Mouse (Mus musculus) MEL (cell line): ENCODE data around the gene Pdcd2l. TPM values are rescaled to one million over a fixed set of nuclear protein-coding genes. Genes with fewer than 3 reads are reported as not detected.

Experiments
- DNase-seq: peaks from one replicate; pipeline ENCODE4 v3.0.0; 2011; ENCODE audit warnings: low read depth, low spot score
- H3K27ac ChIP-seq: 2 replicates; pipeline ENCODE4 v1.5.1; 2012; ENCODE audit warnings: low read depth, mild to moderate bottlenecking, control low read depth, low read length, moderate library complexity; ENCODE audit not compliant: control insufficient read depth
- H3K27me3 ChIP-seq, 2 experiments: fragments of 150-350 bp in 1 of 2; sonication (generic) in 1 of 2; 2 replicates each; pipeline ENCODE4 v1.6.1; 2012; ENCODE audit warnings: low read length in 2 of 2, mild to moderate bottlenecking in 2 of 2, improper control_type of control experiment in 1 of 2, moderate library complexity in 1 of 2; ENCODE audit not compliant: insufficient read depth in 2 of 2, control insufficient read depth in 1 of 2
- H3K36me3 ChIP-seq, 2 experiments: 2 replicates each; pipeline ENCODE4 v1.6.1; 2012 to 2014; ENCODE audit warnings: low read length in 2 of 2, improper control_type of control experiment in 1 of 2, inconsistent platforms in 1 of 2, mild to moderate bottlenecking in 1 of 2; ENCODE audit not compliant: insufficient read depth in 2 of 2, control insufficient read depth in 1 of 2
- H3K4me1 ChIP-seq, 2 experiments: fragments of 150-350 bp in 1 of 2; sonication (generic) in 1 of 2; 2 replicates each; pipeline ENCODE4 v1.6.1; 2012; ENCODE audit warnings: low read length in 2 of 2, improper control_type of control experiment in 1 of 2, mild to moderate bottlenecking in 1 of 2; ENCODE audit not compliant: insufficient read depth in 2 of 2, control insufficient read depth in 1 of 2
- H3K4me3 ChIP-seq, 2 experiments: fragments of 150-350 bp in 1 of 2; sonication (generic) in 1 of 2; 2 replicates each; pipeline ENCODE4 v1.5.1; 2012; ENCODE audit warnings: low read depth in 2 of 2, low read length in 2 of 2, mild to moderate bottlenecking in 2 of 2, moderate library complexity in 2 of 2, control low read depth in 1 of 2, improper control_type of control experiment in 1 of 2; ENCODE audit not compliant: control insufficient read depth in 1 of 2, insufficient read depth in 1 of 2
- H3K79me2 ChIP-seq: 2 replicates; pipeline ENCODE4 v1.6.1; 2012; ENCODE audit warnings: mild to moderate bottlenecking, low read length, moderate library complexity; ENCODE audit not compliant: control insufficient read depth, poor library complexity, insufficient read depth
- H3K9ac ChIP-seq: 2 replicates; pipeline ENCODE4 v1.6.1; 2012; ENCODE audit warnings: low read depth, mild to moderate bottlenecking, control low read depth, low read length, moderate library complexity; ENCODE audit not compliant: control insufficient read depth, poor library complexity, severe bottlenecking
- H3K9me3 ChIP-seq: fragments of 150-350 bp; sonication (generic); replicated peaks from 2 replicates; pipeline ENCODE4 v1.6.1; 2012; ENCODE audit warnings: mild to moderate bottlenecking, low read length, improper control_type of control experiment, moderate library complexity; ENCODE audit not compliant: insufficient read depth
- BHLHE40 ChIP-seq: IDR thresholded peaks from 2 replicates; pipeline ENCODE4 v1.6.1; 2012; ENCODE audit warnings: low read depth, mild to moderate bottlenecking, inconsistent platforms, low read length, improper control_type of control experiment, borderline replicate concordance
- CHD1 ChIP-seq: IDR thresholded peaks from 2 replicates; pipeline ENCODE4 v1.6.1; 2012; ENCODE audit warnings: low read depth, mild to moderate bottlenecking, inconsistent platforms, low read length, improper control_type of control experiment
- CHD2 ChIP-seq: IDR thresholded peaks from 2 replicates; pipeline ENCODE4 v1.6.1; 2011; ENCODE audit warnings: low read length, improper control_type of control experiment
- E2F4 ChIP-seq: IDR thresholded peaks from 2 replicates; pipeline ENCODE4 v1.6.1; 2011; ENCODE audit warnings: low read depth, low read length, improper control_type of control experiment, borderline replicate concordance
- ELF1 ChIP-seq: IDR thresholded peaks from 2 replicates; pipeline ENCODE4 v1.6.1; 2014; ENCODE audit warnings: low read depth, mild to moderate bottlenecking, inconsistent platforms, low read length, improper control_type of control experiment, moderate library complexity
- EP300 ChIP-seq, 2 experiments: IDR thresholded peaks; 2 replicates each; pipeline ENCODE4 v1.6.1; 2011; ENCODE audit warnings: improper control_type of control experiment in 2 of 2, low read length in 2 of 2, low read depth in 1 of 2, mild to moderate bottlenecking in 1 of 2
- ETS1 ChIP-seq: IDR thresholded peaks from 2 replicates; pipeline ENCODE4 v1.6.1; 2012; ENCODE audit warnings: low read depth, mild to moderate bottlenecking, inconsistent platforms, low read length, improper control_type of control experiment, moderate library complexity
- GABPA ChIP-seq: IDR thresholded peaks from 2 replicates; pipeline ENCODE4 v1.6.1; 2012; ENCODE audit warnings: low read depth, mild to moderate bottlenecking, inconsistent platforms, low read length, improper control_type of control experiment, moderate library complexity
- GATA1 ChIP-seq: IDR thresholded peaks from 2 replicates; pipeline ENCODE4 v1.6.1; 2011; ENCODE audit warnings: low read depth, low read length, improper control_type of control experiment
- HCFC1 ChIP-seq: IDR thresholded peaks from 2 replicates; pipeline ENCODE4 v1.6.1; 2012; ENCODE audit warnings: low read depth, mild to moderate bottlenecking, inconsistent platforms, low read length, improper control_type of control experiment, moderate library complexity
- JUND ChIP-seq: IDR thresholded peaks from 2 replicates; pipeline ENCODE4 v1.6.1; 2011; ENCODE audit warnings: low read depth, mild to moderate bottlenecking, improper control_type of control experiment, low read length
- KAT2A ChIP-seq: conservative IDR thresholded peaks from 2 replicates; pipeline ENCODE4 v1.6.1; 2012; ENCODE audit warnings: low read depth, low read length, improper control_type of control experiment, inconsistent platforms
- MAFK ChIP-seq: IDR thresholded peaks from 2 replicates; pipeline ENCODE4 v1.6.1; 2011; ENCODE audit warnings: low read depth, mild to moderate bottlenecking, low read length, improper control_type of control experiment, borderline replicate concordance
- MAX ChIP-seq: IDR thresholded peaks from 2 replicates; pipeline ENCODE4 v1.6.1; 2011; ENCODE audit warnings: low read length, improper control_type of control experiment
- MAZ ChIP-seq: IDR thresholded peaks from 2 replicates; pipeline ENCODE4 v1.6.1; 2012; ENCODE audit warnings: low read depth, mild to moderate bottlenecking, inconsistent platforms, low read length, improper control_type of control experiment
- MXI1 ChIP-seq: IDR thresholded peaks from 2 replicates; pipeline ENCODE4 v1.6.1; 2011; ENCODE audit warnings: mild to moderate bottlenecking, low read depth, low read length, improper control_type of control experiment
- MYB ChIP-seq: IDR thresholded peaks from 2 replicates; pipeline ENCODE4 v1.6.1; 2011; ENCODE audit warnings: mild to moderate bottlenecking, low read depth, low read length, improper control_type of control experiment
- MYC ChIP-seq: IDR thresholded peaks from 2 replicates; pipeline ENCODE4 v1.6.1; 2011; ENCODE audit warnings: low read depth, mild to moderate bottlenecking, low read length, improper control_type of control experiment, moderate library complexity
- NELFE ChIP-seq: IDR thresholded peaks from 2 replicates; pipeline ENCODE4 v1.6.1; 2011; ENCODE audit warnings: low read depth, low read length, improper control_type of control experiment
- NRF1 ChIP-seq: IDR thresholded peaks from 2 replicates; pipeline ENCODE4 v1.6.1; 2014; ENCODE audit warnings: low read depth, mild to moderate bottlenecking, inconsistent platforms, low read length, improper control_type of control experiment, moderate library complexity; ENCODE audit not compliant: poor library complexity, insufficient read depth, severe bottlenecking
- POLR2A ChIP-seq, 2 experiments: IDR thresholded peaks; 2 replicates each; pipeline ENCODE4 v1.6.1; 2011 to 2012; ENCODE audit warnings: low read length in 2 of 2, mild to moderate bottlenecking in 2 of 2, control low read depth in 1 of 2, improper control_type of control experiment in 1 of 2, low read depth in 1 of 2, moderate library complexity in 1 of 2; ENCODE audit not compliant: control insufficient read depth in 1 of 2, insufficient read depth in 1 of 2, poor library complexity in 1 of 2
- POLR2AphosphoS2 ChIP-seq: IDR thresholded peaks from 2 replicates; pipeline ENCODE4 v1.6.1; 2011; ENCODE audit warnings: low read length, improper control_type of control experiment
- POLR2AphosphoS5 ChIP-seq: IDR thresholded peaks from 2 replicates; pipeline ENCODE4 v1.6.1; 2012; ENCODE audit warnings: low read depth, borderline replicate concordance, mild to moderate bottlenecking, inconsistent platforms, low read length, moderate library complexity, mixed read lengths
- RAD21 ChIP-seq: IDR thresholded peaks from 2 replicates; pipeline ENCODE4 v1.6.1; 2011; ENCODE audit warnings: mild to moderate bottlenecking, low read depth, low read length, improper control_type of control experiment
- SIN3A ChIP-seq: IDR thresholded peaks from 2 replicates; pipeline ENCODE4 v1.6.1; 2012; ENCODE audit warnings: low read length, improper control_type of control experiment, inconsistent platforms
- SMC3 ChIP-seq: IDR thresholded peaks from 2 replicates; pipeline ENCODE4 v1.6.1; 2011; ENCODE audit warnings: low read depth, low read length, improper control_type of control experiment
- TAL1 ChIP-seq: IDR thresholded peaks from 2 replicates; pipeline ENCODE4 v1.6.1; 2012; ENCODE audit warnings: mild to moderate bottlenecking, inconsistent platforms, low read length, moderate library complexity, mixed read lengths
- TBP ChIP-seq: IDR thresholded peaks from 2 replicates; pipeline ENCODE4 v1.8.0; 2011; ENCODE audit warnings: low read depth, low read length, improper control_type of control experiment
- TCF12 ChIP-seq: IDR thresholded peaks from 2 replicates; pipeline ENCODE4 v1.6.1; 2014; ENCODE audit warnings: low read depth, mild to moderate bottlenecking, inconsistent platforms, low read length, improper control_type of control experiment, moderate library complexity
- UBTF ChIP-seq: IDR thresholded peaks from 2 replicates; pipeline ENCODE4 v1.6.1; 2012; ENCODE audit warnings: low read depth, mild to moderate bottlenecking, inconsistent platforms, low read length, improper control_type of control experiment, moderate library complexity, borderline replicate concordance; ENCODE audit not compliant: insufficient read depth
- USF1 ChIP-seq: IDR thresholded peaks from 2 replicates; pipeline ENCODE4 v1.6.1; 2014; ENCODE audit warnings: low read depth, mild to moderate bottlenecking, inconsistent platforms, low read length, improper control_type of control experiment, moderate library complexity
- USF2 ChIP-seq, 2 experiments: IDR thresholded peaks; 2 replicates each; pipeline ENCODE4 v1.6.1; 2011 to 2012; ENCODE audit warnings: improper control_type of control experiment in 2 of 2, low read length in 2 of 2, borderline replicate concordance in 1 of 2, inconsistent platforms in 1 of 2, low read depth in 1 of 2, mild to moderate bottlenecking in 1 of 2; ENCODE audit not compliant: insufficient read depth in 1 of 2
- ZC3H11A ChIP-seq: IDR thresholded peaks from 2 replicates; pipeline ENCODE4 v1.6.1; 2012; ENCODE audit warnings: low read depth, mild to moderate bottlenecking, inconsistent platforms, low read length, improper control_type of control experiment
- ZKSCAN1 ChIP-seq: IDR thresholded peaks from 2 replicates; pipeline ENCODE4 v1.6.1; 2012; ENCODE audit warnings: low read depth, mild to moderate bottlenecking, inconsistent platforms, low read length, improper control_type of control experiment, moderate library complexity
- ZMIZ1 ChIP-seq: IDR thresholded peaks from 2 replicates; pipeline ENCODE4 v1.6.1; 2012; ENCODE audit warnings: low read depth, mild to moderate bottlenecking, inconsistent platforms, low read length, improper control_type of control experiment, moderate library complexity
- ZNF384 ChIP-seq: IDR thresholded peaks from 2 replicates; pipeline ENCODE4 v1.6.1; 2012; ENCODE audit warnings: low read depth, mild to moderate bottlenecking, inconsistent platforms, low read length, improper control_type of control experiment
- polyA plus RNA-seq, 2 experiments: library from polyadenylated mRNA; stranded (reverse) in 1 of 2; unstranded in 1 of 2; fragments of >175 nt in 1 of 2; fragments of >200 nt in 1 of 2; gene quantifications; 2 replicates each; pipeline versions ENCODE4 v1.2.1 to v1.2.4; 2012; ENCODE audit warnings: low replicate concordance in 2 of 2, low read depth in 1 of 2; ENCODE audit not compliant: insufficient read length in 2 of 2, insufficient read depth in 1 of 2, missing spikeins in 1 of 2
- total RNA-seq: library from RNA; depleted of rRNA; stranded (reverse); fragments of 300-350 nt; gene quantifications from 2 replicates; pipeline ENCODE4 v1.2.3, GENCODE M21; 2012

Pdcd2l gene
- total and polyA plus RNA-seq, 3 experiments = 25.7 to 26.6 TPM; not detected in 1

- peak; percentile 100 for DNase-seq
- Histone ChIP-seq H3K9me3 (no peaks in the 10 kb centered on the region), H3K27me3 (no peaks in the 10 kb centered on the region), H3K79me2 (peaks cover 10% of the 10 kb centered on the region), H3K27ac (peak overlapping the region; percentile 87), H3K4me3 (peak overlapping the region; percentile 71 to 76), H3K4me1 (peaks cover 0 to 4% of the 10 kb centered on the region in 2 experiments; a peak in 2 of 4 replicates), H3K9ac (peak overlapping the region; percentile 85), H3K36me3 (peaks cover 0 to 5% of the 10 kb centered on the region in 2 experiments; a peak in 1 of 4 replicates)
- TF ChIP-seq E2F4 (no peak), NRF1 (peak; percentile 91), MYC (peak; percentile 91), MAFK (peak; percentile 72), GATA1 (no peak), USF1 (peak; percentile 62), GABPA (peak; percentile 93), UBTF (no peak), CHD2 (peak; percentile 35; the same call in 1 of the 2 replicates), SMC3 (no peak), ELF1 (peak; percentile 61; the same call in 1 of the 2 replicates), MXI1 (peak; percentile 92), MYB (no peak), EP300 (IDR thresholded peaks at IDR 0.05; ENCODE audit: low read depth in 1 of 2, low read length in 2 of 2) (peak in 1 of 2 experiments; percentile 62; a peak in 2 of 4 replicates), USF2 (IDR thresholded peaks at IDR 0.05; ENCODE audit: borderline replicate concordance in 1 of 2, insufficient read depth in 1 of 2, low read depth in 1 of 2, low read length in 2 of 2) (no peak), POLR2A (IDR thresholded peaks at IDR 0.05; ENCODE audit: control insufficient read depth in 1 of 2, insufficient read depth in 1 of 2, low read depth in 1 of 2, low read length in 2 of 2, poor library complexity in 1 of 2) (peak; percentile 58 to 87), POLR2AphosphoS5 (peak; percentile 27; the same call in 1 of the 2 replicates), ZKSCAN1 (no peak), ZC3H11A (no peak), RAD21 (no peak), ZNF384 (no peak), ETS1 (peak; percentile 74), MAZ (peak; percentile 63; the same call in 1 of the 2 replicates), TAL1 (no peak), NELFE (peak; percentile 78), MAX (peak; percentile 95), KAT2A (no peak), SIN3A (peak; percentile 83), TCF12 (peak; percentile 62), ZMIZ1 (peak; percentile 82), HCFC1 (peak; percentile 72), CHD1 (no peak), POLR2AphosphoS2 (peak; percentile 80; the same call in 1 of the 2 replicates), JUND (no peak), BHLHE40 (peak; percentile 93), TBP (peak; percentile 69)
Measured at GRCm38 (mm10) chr7:34233909-34234609, 37.6 kb upstream of the Pdcd2l start.
